Mouse (Mus musculus) midbrain, embryonic 16.5 days (tissue): ENCODE data around the gene Cdkal1. TPM values are rescaled to one million over a fixed set of nuclear protein-coding genes. Genes with fewer than 3 reads are reported as not detected.

Source experiments
- ATAC-seq: fragments of 200-750 bp; cut with Nextera tagmentation; 2 replicates; pipeline ENCODE4 v1.8.0; 2017; ENCODE audit warnings: moderate TSS enrichment
- H3K27ac ChIP-seq: fragments of 300-500 bp; sonication (generic); 2 replicates; pipeline ENCODE4 v1.5.1; 2014; ENCODE audit warnings: mild to moderate bottlenecking, low read length, mixed read lengths
- H3K27me3 ChIP-seq: fragments of 300-500 bp; sonication (generic); 2 replicates; pipeline ENCODE4 v1.6.1; 2014; ENCODE audit warnings: low read depth, low read length, mixed read lengths; ENCODE audit not compliant: control insufficient read depth, insufficient read depth
- H3K36me3 ChIP-seq: fragments of 300-500 bp; sonication (generic); 2 replicates; pipeline ENCODE4 v1.6.1; 2014; ENCODE audit warnings: mild to moderate bottlenecking, low read length, moderate library complexity, mixed read lengths; ENCODE audit not compliant: control insufficient read depth, insufficient read depth
- H3K4me1 ChIP-seq: fragments of 300-500 bp; sonication (generic); 2 replicates; pipeline ENCODE4 v1.6.1; 2014; ENCODE audit warnings: mild to moderate bottlenecking, low read length, mixed read lengths; ENCODE audit not compliant: control insufficient read depth, insufficient read depth
- H3K4me2 ChIP-seq: fragments of 300-500 bp; sonication (generic); 2 replicates; pipeline ENCODE4 v1.6.1; 2014; ENCODE audit warnings: mild to moderate bottlenecking, low read length, mixed read lengths
- H3K4me3 ChIP-seq: fragments of 300-500 bp; sonication (generic); 2 replicates; pipeline ENCODE4 v1.5.1; 2014; ENCODE audit warnings: low read depth, mild to moderate bottlenecking, low read length, moderate library complexity, mixed read lengths
- H3K9ac ChIP-seq: fragments of 300-500 bp; sonication (generic); 2 replicates; pipeline ENCODE4 v1.6.1; 2014; ENCODE audit warnings: low read depth, low read length, mixed read lengths
- H3K9me3 ChIP-seq: fragments of 300-500 bp; sonication (generic); replicated peaks from 2 replicates; pipeline ENCODE4 v1.6.1; 2014; ENCODE audit warnings: mild to moderate bottlenecking, low read length, mixed read lengths; ENCODE audit not compliant: control insufficient read depth, poor library complexity, severe bottlenecking
- WGBS: fragments of 180-500 bp; shearing (Covaris S2); extraction: QIAGEN DNeasy Blood & Tissue Kit; methylation state at CpG from one replicate; pipeline ENCODE4 v1.1.7; 2014; 5-methylcytosine and 5-hydroxymethylcytosine counted together
- polyA plus RNA-seq: library from polyadenylated mRNA; unstranded; fragments of >200 nt; fragmentation: Nextera tagmentation; extraction: Ambion mirVana; gene quantifications from 2 replicates; pipeline ENCODE4 v1.2.1, GENCODE M21; 2015

Gene Cdkal1
- polyA plus RNA-seq, 1 experiment from 2014 or later: 21.4 TPM

- ATAC-seq: 0 out of 2 replicates have a peak, but pooled peaks have one; percentile 39
Measured at GRCm38 (mm10) chr13:29590685-29591084, 264.8 kb downstream of the Cdkal1 start.

DNA sequence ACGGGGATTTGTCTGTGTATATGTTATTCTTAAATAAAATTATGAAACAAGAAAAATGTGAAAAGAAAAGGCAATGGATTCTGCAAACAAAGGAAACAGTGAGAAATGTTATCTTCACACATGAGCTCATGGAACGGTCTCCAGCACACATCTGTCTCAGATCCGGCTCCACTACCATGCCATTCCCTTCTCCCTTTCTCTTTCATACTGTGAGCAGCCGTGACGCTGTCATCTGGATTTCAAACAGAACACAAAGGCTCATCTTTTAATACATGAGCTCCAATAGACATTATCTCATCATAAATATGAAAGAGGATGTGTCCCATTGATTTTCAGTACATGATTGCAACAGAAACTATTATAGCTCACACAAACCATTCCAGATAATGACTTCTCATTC is 265.3 kb downstream of the Cdkal1 start:
- no peak overlapping the region for H3K4me3 ChIP-seq
- WGBS: 50% methylated on average over 5 of the region's 5 CpGs
- H3K27ac ChIP-seq: no peak overlapping the region
- H3K9ac ChIP-seq: no peak overlapping the region
- no peak overlapping the region for H3K4me2 ChIP-seq
- no peaks in the 10 kb centered on the region for H3K4me1 ChIP-seq
- ATAC-seq: 0 out of 2 replicates have a peak, but pooled peaks have one; percentile 58
- peaks cover 5% of the 10 kb centered on the region; the same call in 1 of the 2 replicates for H3K9me3 ChIP-seq
- H3K27me3 ChIP-seq: no peaks in the 10 kb centered on the region
- no peaks in the 10 kb centered on the region for H3K36me3 ChIP-seq

More at GRCm38 (mm10) chr13:29590685-29591084, 264.8 kb downstream of the Cdkal1 start:
- Histone ChIP-seq H3K4me3 (no peak overlapping the region), H3K27ac (peak overlapping the region; percentile 11; the same call in 1 of the 2 replicates), H3K9ac (no peak overlapping the region), H3K9me3 (peaks cover 5% of the 10 kb centered on the region; the same call in 1 of the 2 replicates), H3K36me3 (no peaks in the 10 kb centered on the region), H3K27me3 (no peaks in the 10 kb centered on the region), H3K4me1 (no peaks in the 10 kb centered on the region), H3K4me2 (no peak overlapping the region)
- 71% methylated on average over 5 of the region's 5 CpGs for WGBS

GRCm38 (mm10) chr13:29588693-29589092 is 266.8 kb downstream of the Cdkal1 start:
- 94% methylated on average over 4 of the region's 4 CpGs for WGBS
- no peak for ATAC-seq
- H3K4me2 ChIP-seq: no peak overlapping the region
- H3K36me3 ChIP-seq: no peaks in the 10 kb centered on the region
- no peaks in the 10 kb centered on the region for H3K4me1 ChIP-seq
- no peaks in the 10 kb centered on the region for H3K27me3 ChIP-seq
- no peak overlapping the region for H3K9ac ChIP-seq
- H3K4me3 ChIP-seq: no peak overlapping the region
- peaks cover 5% of the 10 kb centered on the region; the same call in 1 of the 2 replicates for H3K9me3 ChIP-seq
- no peak overlapping the region for H3K27ac ChIP-seq

DNA sequence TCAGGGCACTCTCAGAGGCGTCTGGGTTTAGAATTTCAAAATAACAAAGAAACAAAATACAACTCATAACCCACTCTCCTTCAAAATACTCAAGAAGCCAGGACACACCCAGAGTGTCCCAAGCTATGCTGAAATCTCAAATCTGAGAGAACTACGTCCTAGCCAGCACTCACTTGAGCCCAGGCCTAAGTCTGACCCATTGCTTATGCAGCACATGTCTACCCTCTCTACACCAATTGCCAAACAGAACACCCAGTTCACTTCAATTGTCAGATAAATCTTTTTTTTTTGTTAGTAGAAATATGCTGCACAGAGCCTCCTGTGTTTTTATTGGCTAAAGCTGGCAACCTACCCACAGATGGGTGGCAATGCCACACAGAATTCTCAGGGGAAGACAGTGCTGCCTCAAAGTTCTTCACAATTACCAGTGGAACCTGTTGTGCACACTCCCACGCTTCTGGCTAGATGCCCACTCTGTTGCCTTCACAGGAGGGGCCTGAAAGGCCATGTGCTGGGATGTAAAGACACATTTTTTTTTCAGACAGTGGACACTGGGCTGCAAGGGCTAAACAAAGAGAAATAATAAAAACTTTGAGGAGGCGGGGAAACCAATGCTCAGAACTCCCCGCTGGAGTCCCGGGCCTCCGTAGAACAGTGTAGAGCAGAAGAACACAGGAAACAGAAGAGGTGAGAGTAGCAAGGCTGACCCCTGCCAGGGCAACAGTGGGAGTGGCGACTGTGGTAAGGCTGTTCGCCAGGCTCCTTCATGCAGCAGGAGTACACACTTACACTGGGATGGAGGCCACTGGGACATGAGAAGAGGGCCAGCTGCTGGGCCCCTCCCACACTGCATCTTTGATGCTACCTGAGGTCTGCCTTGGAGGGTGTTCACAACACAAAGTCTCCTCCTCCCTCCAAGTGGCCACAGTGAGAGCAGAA is 273.4 kb downstream of the Cdkal1 start:
- Histone ChIP-seq H3K27me3 (no peaks in the 10 kb centered on the region), H3K9me3 (no peaks in the 10 kb centered on the region), H3K9ac (no peak overlapping the region), H3K4me3 (no peak overlapping the region), H3K4me2 (no peak overlapping the region), H3K4me1 (no peaks in the 10 kb centered on the region), H3K36me3 (no peaks in the 10 kb centered on the region), H3K27ac (no peak overlapping the region)
- WGBS: 75% methylated on average over 9 of the region's 9 CpGs
- ATAC-seq: no peak

DNA sequence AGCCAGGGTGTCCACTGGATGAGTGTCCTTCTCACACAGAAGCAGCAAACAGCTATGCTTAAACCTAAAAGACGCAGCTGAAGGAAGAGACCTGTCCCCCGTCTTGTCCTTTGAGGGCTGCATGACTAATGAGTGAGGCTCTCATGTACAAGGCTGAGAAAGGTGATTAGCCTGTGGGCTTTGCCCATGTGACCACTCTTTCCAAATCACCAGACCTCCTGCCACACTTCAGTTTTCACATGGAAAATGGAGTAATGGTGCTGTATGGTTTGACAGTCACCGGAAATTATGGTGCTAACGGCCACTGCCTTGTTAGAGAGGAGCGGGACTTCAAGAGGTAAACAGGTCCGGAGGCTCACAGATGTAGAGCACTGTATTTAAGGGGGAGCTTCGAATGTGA is 274.7 kb downstream of the Cdkal1 start:
- H3K9me3 ChIP-seq: no peaks in the 10 kb centered on the region
- H3K27ac ChIP-seq: no peak overlapping the region
- ATAC-seq: no peak
- WGBS: 83% methylated on average over 7 of the region's 7 CpGs
- no peak overlapping the region for H3K9ac ChIP-seq
- H3K4me2 ChIP-seq: no peak overlapping the region
- H3K4me3 ChIP-seq: no peak overlapping the region
- H3K27me3 ChIP-seq: no peaks in the 10 kb centered on the region
- H3K36me3 ChIP-seq: no peaks in the 10 kb centered on the region
- H3K4me1 ChIP-seq: no peaks in the 10 kb centered on the region

DNA sequence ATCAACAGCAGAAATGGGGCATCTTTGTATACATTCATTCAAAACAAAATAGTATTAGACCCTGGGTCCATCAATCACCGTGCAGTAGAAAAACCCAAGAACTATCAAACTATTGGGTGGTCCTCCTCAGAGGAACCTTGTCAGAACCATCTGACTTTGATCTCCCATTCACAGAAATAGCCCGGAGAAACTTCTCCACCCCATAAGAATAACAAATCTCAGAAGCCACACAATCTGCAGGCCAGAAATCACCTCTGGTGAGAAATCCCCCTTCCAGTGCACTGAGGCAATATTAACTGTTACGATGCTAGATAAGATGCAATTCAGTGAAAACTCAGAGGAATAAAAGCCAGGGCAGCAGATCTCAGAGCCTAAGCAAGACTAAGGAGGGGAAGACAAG is 275.5 kb downstream of the Cdkal1 start:
- no peak overlapping the region for H3K9ac ChIP-seq
- no peaks in the 10 kb centered on the region for H3K4me1 ChIP-seq
- no peaks in the 10 kb centered on the region for H3K36me3 ChIP-seq
- H3K4me3 ChIP-seq: no peak overlapping the region
- ATAC-seq: no peak
- 71% methylated on average over 3 of the region's 3 CpGs for WGBS
- no peak overlapping the region for H3K4me2 ChIP-seq
- no peaks in the 10 kb centered on the region for H3K9me3 ChIP-seq
- no peaks in the 10 kb centered on the region for H3K27me3 ChIP-seq
- H3K27ac ChIP-seq: no peak overlapping the region

DNA sequence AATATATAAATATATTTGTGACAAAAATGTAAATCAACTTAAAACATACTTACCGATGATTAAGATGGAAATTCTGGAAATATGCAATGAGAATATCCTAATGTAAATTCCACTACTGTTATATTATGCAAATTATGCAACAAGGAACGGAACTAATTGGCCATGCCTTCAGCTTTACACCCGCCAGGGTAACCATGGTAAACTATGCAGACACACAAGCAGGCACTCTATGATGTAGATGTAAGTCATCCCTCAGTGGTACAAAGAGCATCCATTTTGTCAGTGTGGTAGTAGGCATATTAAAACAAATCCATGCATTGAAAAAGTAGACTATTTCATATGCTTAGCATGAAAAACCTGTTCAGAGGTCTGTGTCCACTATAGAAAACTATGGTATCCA is 276.9 kb downstream of the Cdkal1 start:
- H3K9me3 ChIP-seq: no peaks in the 10 kb centered on the region
- H3K27ac ChIP-seq: no peak overlapping the region
- no peak overlapping the region for H3K9ac ChIP-seq
- H3K4me2 ChIP-seq: no peak overlapping the region
- H3K36me3 ChIP-seq: no peaks in the 10 kb centered on the region
- no peaks in the 10 kb centered on the region for H3K27me3 ChIP-seq
- ATAC-seq: no peak
- H3K4me3 ChIP-seq: no peak overlapping the region
- WGBS: 67% methylated on average over 3 of the region's 3 CpGs
- H3K4me1 ChIP-seq: no peaks in the 10 kb centered on the region

DNA sequence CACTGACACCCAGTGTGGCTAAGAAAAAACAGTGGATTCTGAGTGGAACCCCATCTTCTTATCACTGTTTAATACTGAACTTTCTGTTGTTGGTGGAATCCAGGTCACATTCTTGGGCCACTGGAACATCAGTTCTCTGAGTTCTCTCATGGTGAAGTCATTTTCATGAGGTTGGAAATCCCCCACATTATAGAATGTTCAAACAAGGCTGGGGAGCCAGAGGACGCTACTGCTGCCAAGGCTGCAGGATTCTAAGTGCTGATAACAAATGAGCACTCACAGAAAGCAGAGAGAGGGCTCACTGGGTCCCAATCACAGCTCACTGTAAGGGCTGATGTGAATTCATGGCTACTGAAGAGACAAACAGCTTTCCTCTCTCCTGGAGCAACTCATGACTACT is 280.7 kb downstream of the Cdkal1 start:
- no peak for ATAC-seq
- Histone ChIP-seq H3K9ac (no peak overlapping the region), H3K4me3 (no peak overlapping the region), H3K4me1 (no peaks in the 10 kb centered on the region), H3K4me2 (no peak overlapping the region), H3K27ac (no peak overlapping the region), H3K36me3 (no peaks in the 10 kb centered on the region), H3K9me3 (no peaks in the 10 kb centered on the region), H3K27me3 (no peaks in the 10 kb centered on the region)
- 67% methylated on average over 1 of the region's 1 CpGs for WGBS

DNA sequence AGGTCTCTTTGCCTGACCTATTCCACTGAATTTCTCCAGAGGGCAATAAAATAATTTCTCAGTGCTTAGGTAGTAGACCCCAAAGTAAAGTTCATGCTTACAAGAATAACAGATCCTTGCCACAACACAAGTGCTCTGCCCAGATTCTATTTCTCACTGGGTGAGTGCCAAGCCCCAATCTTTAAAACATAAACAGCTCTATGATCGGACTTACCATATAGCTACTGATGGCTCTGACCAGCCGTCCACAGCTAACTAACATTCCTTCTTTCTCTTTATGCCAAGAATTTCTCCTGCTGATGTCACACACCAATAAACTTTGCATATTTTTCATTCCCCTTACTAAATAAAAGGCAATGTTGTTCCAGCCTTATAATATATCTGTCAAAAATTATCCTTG is 283.0 kb downstream of the Cdkal1 start:
- WGBS: 90% methylated on average over 2 of the region's 2 CpGs
- no peak for ATAC-seq
- no peaks in the 10 kb centered on the region for H3K9me3 ChIP-seq
- no peak overlapping the region for H3K4me2 ChIP-seq
- H3K36me3 ChIP-seq: no peaks in the 10 kb centered on the region
- no peaks in the 10 kb centered on the region for H3K27me3 ChIP-seq
- no peaks in the 10 kb centered on the region for H3K4me1 ChIP-seq
- H3K27ac ChIP-seq: no peak overlapping the region
- no peak overlapping the region for H3K4me3 ChIP-seq
- H3K9ac ChIP-seq: no peak overlapping the region
